Mouse (Mus musculus) neural tube, embryonic 13.5 days (tissue): ENCODE measurements around the gene Ctrb1. TPM values are rescaled to one million over a fixed set of nuclear protein-coding genes. Genes with fewer than 3 reads are reported as not detected.
A peak's percentile ranks its signal among the peaks of the same experiment; 100 is the strongest.

Experiments used
- ATAC-seq: fragments of 200-750 bp; cut with Nextera tagmentation; 2 replicates; pipeline ENCODE4 v1.8.0; 2017; ENCODE audit warnings: low read depth, mild to moderate bottlenecking, moderate TSS enrichment, moderate library complexity
- H3K27ac ChIP-seq: fragments of 300-500 bp; sonication (generic); replicated peaks from 2 replicates; pipeline ENCODE4 v1.5.1; 2015; ENCODE audit warnings: moderate library complexity, mild to moderate bottlenecking, inconsistent platforms
- H3K27me3 ChIP-seq: fragments of 300-500 bp; sonication (generic); 2 replicates; pipeline ENCODE4 v1.6.1; 2015; ENCODE audit warnings: mild to moderate bottlenecking, inconsistent platforms
- H3K36me3 ChIP-seq: fragments of 300-500 bp; sonication (generic); 2 replicates; pipeline ENCODE4 v1.6.1; 2015; ENCODE audit warnings: mild to moderate bottlenecking, inconsistent platforms
- H3K4me1 ChIP-seq: fragments of 300-500 bp; sonication (generic); replicated peaks from 2 replicates; pipeline ENCODE4 v1.6.1; 2015; ENCODE audit warnings: inconsistent platforms
- H3K4me2 ChIP-seq: fragments of 300-500 bp; sonication (generic); 2 replicates; pipeline ENCODE4 v1.6.1; 2015; ENCODE audit warnings: inconsistent platforms, mild to moderate bottlenecking, moderate library complexity
- H3K4me3 ChIP-seq: fragments of 300-500 bp; sonication (generic); 2 replicates; pipeline ENCODE4 v1.5.1; 2015; ENCODE audit warnings: mild to moderate bottlenecking, inconsistent platforms
- H3K9ac ChIP-seq: fragments of 300-500 bp; sonication (generic); 2 replicates; pipeline ENCODE4 v1.6.1; 2015; ENCODE audit warnings: moderate library complexity, mild to moderate bottlenecking, inconsistent platforms
- H3K9me3 ChIP-seq: fragments of 300-500 bp; sonication (generic); 2 replicates; pipeline ENCODE4 v1.6.1; 2016; ENCODE audit warnings: inconsistent platforms
- WGBS: fragments of 180-500 bp; shearing (Covaris S2); methylation state at CpG from one replicate; pipeline ENCODE4 v1.1.7; 2015; 5-methylcytosine and 5-hydroxymethylcytosine counted together
- polyA plus RNA-seq: library from polyadenylated mRNA; unstranded; fragments of >200 nt; fragmentation: Nextera tagmentation; extraction: Ambion mirVana; gene quantifications from 2 replicates; pipeline ENCODE4 v1.2.1, GENCODE M21; 2015

Ctrb1 gene
- polyA plus RNA-seq, result not detected in 2 replicates

GRCm38 (mm10) chr8:111690960-111691445, at the start of gene Ctrb1:
Gene Ctrb1 (minus strand): TSS chr8:111691010.
- Histone ChIP-seq H3K4me3 (no peak within 1 kb of the TSS), H3K27me3 (no peaks in the 10 kb centered on the region), H3K4me1 (no peaks in the 10 kb centered on the region), H3K9me3 (no peaks in the 10 kb centered on the region), H3K27ac (no peak within 1 kb of the TSS), H3K36me3 (no peaks in the 10 kb centered on the region), H3K4me2 (no peak within 1 kb of the TSS), H3K9ac (no peak within 1 kb of the TSS)
- ATAC-seq, result no peak
- 74% methylated on average over 2 of the region's 2 CpGs for WGBS

DNA sequence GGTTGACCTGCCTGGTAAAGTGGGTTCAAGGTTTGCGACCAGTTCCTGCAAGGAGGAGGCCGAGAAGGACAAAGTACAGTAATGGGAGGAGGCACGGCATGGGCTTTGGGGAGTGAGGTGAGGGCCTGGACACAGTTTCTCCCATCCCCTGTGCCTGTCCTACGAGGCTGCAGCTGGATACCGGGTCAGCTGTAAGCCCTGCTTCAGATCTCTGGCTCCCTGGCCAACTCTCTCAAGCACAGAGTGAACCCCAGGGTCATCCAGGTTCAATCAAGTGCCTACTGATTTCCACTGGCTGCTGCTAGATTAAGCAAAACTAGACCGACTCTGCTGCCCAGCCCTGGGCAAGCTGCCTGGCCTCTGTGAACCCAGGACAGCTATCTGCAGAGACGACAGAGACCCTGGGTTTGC, 49.5 kb upstream of the Ctrb1 start:
- Histone ChIP-seq H3K9ac (peak overlapping the region; percentile 98), H3K9me3 (no peaks in the 10 kb centered on the region), H3K4me1 (peaks cover 93% of the 10 kb centered on the region), H3K4me3 (peak overlapping the region; percentile 70; the same call in 1 of the 2 replicates), H3K4me2 (peak overlapping the region; percentile 83), H3K27me3 (no peaks in the 10 kb centered on the region), H3K36me3 (no peaks in the 10 kb centered on the region), H3K27ac (0 out of 2 replicates have a peak overlapping the region, but pooled peaks have one; percentile 61)
- WGBS, result 77% methylated on average over 7 of the region's 7 CpGs
- ATAC-seq, result no peak

- Histone ChIP-seq H3K9me3 (no peaks in the 10 kb centered on the region), H3K27ac (peak overlapping the region; percentile 61; the same call in 1 of the 2 replicates), H3K4me1 (peaks cover 93% of the 10 kb centered on the region), H3K4me2 (peak overlapping the region; percentile 83), H3K27me3 (no peaks in the 10 kb centered on the region), H3K4me3 (no peak overlapping the region), H3K36me3 (no peaks in the 10 kb centered on the region), H3K9ac (peak overlapping the region; percentile 98)
- 54% methylated on average over 7 of the region's 7 CpGs for WGBS
- ATAC-seq, result no peak
These were observed 48.8 kb upstream of the Ctrb1 start for GRCm38 (mm10) chr8:111739604-111740003.

GRCm38 (mm10) chr8:111738867-111739266, 48.1 kb upstream of the Ctrb1 start:
- H3K4me3 ChIP-seq, result no peak overlapping the region
- peak overlapping the region; percentile 83; the same call in 1 of the 2 replicates for H3K4me2 ChIP-seq
- H3K9me3 ChIP-seq, result no peaks in the 10 kb centered on the region
- peak overlapping the region; percentile 61 for H3K27ac ChIP-seq
- H3K4me1 ChIP-seq, result peaks cover 93% of the 10 kb centered on the region
- H3K9ac ChIP-seq, result peak overlapping the region; percentile 98
- no peaks in the 10 kb centered on the region for H3K27me3 ChIP-seq
- no peak for ATAC-seq
- 66% methylated on average over 6 of the region's 6 CpGs for WGBS
- H3K36me3 ChIP-seq, result no peaks in the 10 kb centered on the region

GRCm38 (mm10) chr8:111736321-111736720, 45.5 kb upstream of the Ctrb1 start:
- Histone ChIP-seq H3K36me3 (no peaks in the 10 kb centered on the region), H3K9ac (peak overlapping the region; percentile 88), H3K4me3 (no peak overlapping the region), H3K9me3 (no peaks in the 10 kb centered on the region), H3K27me3 (no peaks in the 10 kb centered on the region), H3K4me2 (no peak overlapping the region), H3K27ac (peak overlapping the region; percentile 81), H3K4me1 (peaks cover 96% of the 10 kb centered on the region)
- no peak for ATAC-seq
- 18% methylated on average over 7 of the region's 7 CpGs for WGBS

- Histone ChIP-seq H3K4me1 (peaks cover 96% of the 10 kb centered on the region), H3K9ac (peak overlapping the region; percentile 88; the same call in 1 of the 2 replicates), H3K4me2 (no peak overlapping the region), H3K27me3 (no peaks in the 10 kb centered on the region), H3K36me3 (no peaks in the 10 kb centered on the region), H3K4me3 (no peak overlapping the region), H3K27ac (peak overlapping the region; percentile 81), H3K9me3 (no peaks in the 10 kb centered on the region)
- no peak for ATAC-seq
- WGBS, result 67% methylated on average over 4 of the region's 4 CpGs
These were observed 45.0 kb upstream of the Ctrb1 start for GRCm38 (mm10) chr8:111735791-111736190.

DNA sequence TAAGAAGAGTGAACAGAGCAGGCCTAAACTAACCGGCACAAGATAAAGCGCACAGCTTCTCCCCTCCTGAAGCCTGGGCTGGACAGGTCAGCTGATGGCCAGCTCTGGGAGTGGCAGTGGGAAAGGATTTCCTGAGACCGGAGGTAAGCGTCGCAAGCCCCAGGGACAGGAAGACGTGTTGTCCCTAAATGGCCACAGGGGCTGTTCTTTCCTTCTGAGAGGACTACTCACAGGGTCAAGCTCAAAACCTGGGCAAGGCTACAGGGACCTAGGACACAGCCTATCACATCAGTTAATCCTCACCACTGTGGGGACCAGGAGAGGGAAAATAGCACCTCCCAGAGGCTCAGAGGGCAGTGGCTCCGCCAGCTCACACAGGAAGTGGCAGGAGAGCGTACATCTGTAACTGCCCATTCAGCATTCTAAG, 44.5 kb upstream of the Ctrb1 start:
- peak overlapping the region; percentile 81 for H3K27ac ChIP-seq
- ATAC-seq, result no peak
- no peaks in the 10 kb centered on the region for H3K36me3 ChIP-seq
- H3K4me2 ChIP-seq, result 0 out of 2 replicates have a peak overlapping the region, but pooled peaks have one; percentile 11
- no peak overlapping the region for H3K4me3 ChIP-seq
- 66% methylated on average over 8 of the region's 8 CpGs for WGBS
- H3K27me3 ChIP-seq, result no peaks in the 10 kb centered on the region
- H3K9ac ChIP-seq, result peak overlapping the region; percentile 88
- peaks cover 96% of the 10 kb centered on the region for H3K4me1 ChIP-seq
- H3K9me3 ChIP-seq, result no peaks in the 10 kb centered on the region

DNA sequence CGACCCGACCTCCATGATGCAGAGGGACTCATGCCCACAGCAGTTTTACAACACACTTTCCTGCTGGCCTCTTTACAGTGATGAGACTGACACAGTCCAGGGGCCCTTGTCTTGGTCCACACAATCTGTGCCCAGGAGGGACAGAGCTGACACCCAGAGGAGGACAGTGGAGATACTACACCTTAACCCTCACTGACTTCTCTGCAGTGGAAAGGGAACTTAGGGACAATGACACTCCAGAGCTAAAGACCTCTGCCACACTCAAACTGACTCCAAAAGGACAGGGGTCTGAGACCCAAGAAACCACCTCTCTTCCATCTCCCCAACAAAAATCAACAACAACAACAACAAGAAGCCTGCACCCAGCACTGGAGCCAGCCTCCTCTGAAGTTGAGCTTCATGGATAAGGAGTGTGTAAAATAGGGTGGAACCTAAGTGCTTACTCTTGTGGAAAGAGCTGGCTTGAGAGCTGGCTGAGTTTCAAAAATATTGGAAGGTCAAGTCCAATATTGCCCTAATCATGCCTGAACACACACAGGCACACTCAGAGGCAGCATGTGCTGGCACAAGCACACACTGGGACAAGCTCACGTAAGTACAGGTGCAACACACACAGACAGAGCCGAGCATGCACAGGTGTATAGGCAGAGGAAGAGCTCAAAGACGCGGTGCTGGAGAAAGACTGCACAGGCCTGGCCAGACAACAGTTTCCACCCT, 43.6 kb upstream of the Ctrb1 start:
- Histone ChIP-seq H3K9me3 (no peaks in the 10 kb centered on the region), H3K27me3 (no peaks in the 10 kb centered on the region), H3K27ac (peak overlapping the region; percentile 86), H3K4me2 (0 out of 2 replicates have a peak overlapping the region, but pooled peaks have one; percentile 11), H3K36me3 (no peaks in the 10 kb centered on the region), H3K9ac (peak overlapping the region; percentile 88), H3K4me1 (peaks cover 96% of the 10 kb centered on the region), H3K4me3 (no peak overlapping the region)
- ATAC-seq, result no peak
- 47% methylated on average over 6 of the region's 6 CpGs for WGBS

DNA sequence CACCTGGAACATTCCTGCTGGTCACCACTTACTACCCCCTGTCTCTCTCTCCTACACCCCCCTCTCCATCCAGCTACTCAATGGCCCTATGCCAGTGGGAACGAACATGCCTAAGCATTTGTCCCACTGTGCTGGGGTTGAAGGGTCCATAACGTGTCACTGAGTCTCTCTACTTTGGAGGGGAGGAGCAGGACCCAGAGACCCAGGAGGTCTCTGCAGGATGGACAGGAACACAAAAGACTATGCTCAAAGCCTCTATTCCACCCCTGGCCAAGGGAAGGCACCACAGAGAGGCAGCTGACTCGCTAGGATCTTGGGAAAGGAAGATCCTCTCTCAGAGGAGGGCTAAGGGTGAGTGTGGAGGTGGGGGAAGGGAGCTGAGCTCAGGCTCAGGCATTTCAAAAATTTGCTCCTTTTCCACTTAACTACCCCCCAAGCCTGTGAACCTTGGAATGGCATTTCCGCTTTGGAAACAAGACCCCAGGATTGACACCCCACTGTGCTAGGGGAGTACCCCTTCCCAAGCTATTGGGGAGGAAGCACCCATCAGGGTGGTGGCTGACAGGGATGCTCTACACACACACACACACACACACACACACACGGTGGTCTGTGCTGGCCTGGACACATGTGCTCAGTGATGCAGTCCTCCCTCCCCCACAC, 42.9 kb upstream of the Ctrb1 start:
- Histone ChIP-seq H3K27ac (peak overlapping the region; percentile 86), H3K4me3 (no peak overlapping the region), H3K27me3 (no peaks in the 10 kb centered on the region), H3K36me3 (no peaks in the 10 kb centered on the region), H3K9me3 (no peaks in the 10 kb centered on the region), H3K9ac (peak overlapping the region; percentile 88), H3K4me1 (peaks cover 96% of the 10 kb centered on the region), H3K4me2 (peak overlapping the region; percentile 85)
- WGBS, result 7% methylated on average over 5 of the region's 5 CpGs
- no peak for ATAC-seq

GRCm38 (mm10) chr8:111732406-111733085, 41.7 kb upstream of the Ctrb1 start:
- ATAC-seq, result no peak; the same call in 1 of the 2 replicates
- Histone ChIP-seq H3K9ac (peak overlapping the region; percentile 88), H3K36me3 (no peaks in the 10 kb centered on the region), H3K9me3 (no peaks in the 10 kb centered on the region), H3K27me3 (no peaks in the 10 kb centered on the region), H3K4me2 (peak overlapping the region; percentile 85), H3K4me1 (peaks cover 96% of the 10 kb centered on the region), H3K4me3 (peak overlapping the region; percentile 77), H3K27ac (peak overlapping the region; percentile 86)
- 29% methylated on average over 10 of the region's 10 CpGs for WGBS

DNA sequence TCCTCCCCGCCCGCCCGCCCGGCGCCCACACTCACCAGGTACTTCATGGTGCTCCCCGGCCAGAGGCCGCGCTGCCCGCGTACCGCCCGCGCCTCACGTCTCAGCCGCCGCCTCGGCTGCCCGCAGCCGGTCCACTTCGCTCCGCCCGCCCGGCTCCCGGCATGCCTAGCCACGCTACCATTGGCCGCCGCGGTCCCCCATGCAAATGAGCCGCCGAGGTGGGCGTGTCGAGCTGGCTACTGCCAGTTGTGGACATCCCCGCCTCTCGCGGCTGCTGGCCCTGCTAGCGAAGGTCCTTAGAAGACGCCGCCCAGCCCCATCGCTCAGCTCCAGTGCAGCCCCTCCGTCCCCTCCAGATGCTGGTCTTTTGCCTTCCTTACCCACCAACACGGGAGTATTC, 41.2 kb upstream of the Ctrb1 start:
- Histone ChIP-seq H3K27ac (peak overlapping the region; percentile 86), H3K4me1 (peaks cover 96% of the 10 kb centered on the region), H3K27me3 (no peaks in the 10 kb centered on the region), H3K36me3 (no peaks in the 10 kb centered on the region), H3K4me3 (peak overlapping the region; percentile 77), H3K9ac (peak overlapping the region; percentile 88), H3K4me2 (peak overlapping the region; percentile 85), H3K9me3 (no peaks in the 10 kb centered on the region)
- ATAC-seq, result peak; percentile 94
- under 1% methylated on average over 16 of the region's 41 CpGs for WGBS
